ENCODE assay signal across 9 mouse cellular contexts in genomic region chr3:90388192-90388591, GRCm38 (mm10). TPM values are rescaled to one million over a fixed set of nuclear protein-coding genes. Genes with fewer than 3 reads are reported as not detected.
A peak's percentile ranks its signal among the peaks of the same experiment; 100 is the strongest.
DNase-seq lines count a peak whose midpoint lies in the region; ATAC-seq and TF ChIP-seq lines count a peak whose summit lies in the region.
"Had no signal": no experiment of that assay in that cellular context is flagged by ENCODE, and none has a peak within 500 bp of the region (broad histone marks: within the 10 kb centered on the region; RNA-seq: fewer than 3 reads in every experiment).

No protein-coding gene starts in this region.

- H3K27me3 ChIP-seq in intestine, embryonic 14.5 days (replicated peaks; ENCODE audit: control insufficient read depth, insufficient read depth, low read length): no peaks in the 10 kb centered on the region
- H3K27me3 ChIP-seq in intestine, postnatal 0 days (replicated peaks; ENCODE audit: control insufficient read depth, insufficient read depth, low read length): no peaks in the 10 kb centered on the region
- H3K27me3 ChIP-seq in embryonic facial prominence, embryonic 14.5 days (replicated peaks; ENCODE audit: control insufficient read depth, insufficient read depth, low read length): no peaks in the 10 kb centered on the region
- H3K27me3 ChIP-seq in hindbrain, embryonic 13.5 days: no peaks in the 10 kb centered on the region
- H3K27me3 ChIP-seq in midbrain, embryonic 15.5 days (replicated peaks): no peaks in the 10 kb centered on the region

- peak overlapping the region; percentile 98 for H3K4me2 ChIP-seq in intestine, embryonic 14.5 days (ENCODE audit: low read length)
- no peak overlapping the region; the same call in 1 of the 2 replicates for H3K4me2 ChIP-seq in intestine, postnatal 0 days (replicated peaks; ENCODE audit: low read depth)
- H3K4me2 ChIP-seq in embryonic facial prominence, embryonic 14.5 days (ENCODE audit: low read depth, low read length): peak overlapping the region; percentile 98
- peak overlapping the region; percentile 94 for H3K4me2 ChIP-seq in hindbrain, embryonic 13.5 days
- H3K4me2 ChIP-seq in midbrain, embryonic 15.5 days: peak overlapping the region; percentile 90

- H3K9ac ChIP-seq in intestine, embryonic 14.5 days (ENCODE audit: low read length): no peak overlapping the region
- no peak overlapping the region for H3K9ac ChIP-seq in intestine, postnatal 0 days (ENCODE audit: low read depth, low read length)
- peak overlapping the region; percentile 86; the same call in 1 of the 2 replicates for H3K9ac ChIP-seq in embryonic facial prominence, embryonic 14.5 days (ENCODE audit: low read depth, low read length)
- peak overlapping the region; percentile 94 for H3K9ac ChIP-seq in hindbrain, embryonic 13.5 days
- H3K9ac ChIP-seq in midbrain, embryonic 15.5 days: peak overlapping the region; percentile 94
- H3K9ac ChIP-seq: liver, postnatal 0 days had no signal

- H3K27ac ChIP-seq in intestine, embryonic 14.5 days (ENCODE audit: low read depth): no peak overlapping the region
- no peak overlapping the region for H3K27ac ChIP-seq in intestine, postnatal 0 days (ENCODE audit: low read depth, low read length)
- H3K27ac ChIP-seq in embryonic facial prominence, embryonic 14.5 days (replicated peaks; ENCODE audit: low read depth, low read length): no peak overlapping the region
- peak overlapping the region; percentile 98; the same call in 1 of the 2 replicates for H3K27ac ChIP-seq in hindbrain, embryonic 13.5 days
- peak overlapping the region; percentile 94 for H3K27ac ChIP-seq in midbrain, embryonic 15.5 days

- TF ChIP-seq CTCF in intestine, postnatal 0 days (IDR thresholded peaks at IDR 0.05; ENCODE audit: low read depth): no peak

- H3K36me3 ChIP-seq in intestine, embryonic 14.5 days (ENCODE audit: control insufficient read depth, insufficient read depth, low read length): peaks cover 38% of the 10 kb centered on the region
- peaks cover 22% of the 10 kb centered on the region; the same call in 1 of the 2 replicates for H3K36me3 ChIP-seq in intestine, postnatal 0 days (ENCODE audit: control insufficient read depth, insufficient read depth)
- H3K36me3 ChIP-seq in embryonic facial prominence, embryonic 14.5 days (ENCODE audit: control insufficient read depth, insufficient read depth, low read length): peaks cover 52% of the 10 kb centered on the region
- H3K36me3 ChIP-seq in hindbrain, embryonic 13.5 days: peaks cover 48% of the 10 kb centered on the region
- H3K36me3 ChIP-seq in midbrain, embryonic 15.5 days (replicated peaks): peaks cover 14% of the 10 kb centered on the region

- 73% methylated on average over 4 of the region's 4 CpGs for WGBS in intestine, embryonic 14.5 days
- WGBS in intestine, postnatal 0 days: 90% methylated on average over 4 of the region's 4 CpGs
- WGBS in embryonic facial prominence, embryonic 14.5 days: 67% methylated on average over 4 of the region's 4 CpGs
- WGBS in hindbrain, embryonic 13.5 days: 70% methylated on average over 4 of the region's 4 CpGs
- WGBS in midbrain, embryonic 15.5 days: 77% methylated on average over 4 of the region's 4 CpGs

- H3K4me3 ChIP-seq in intestine, embryonic 14.5 days (ENCODE audit: low read depth, low read length): peak overlapping the region; percentile 65; the same call in 1 of the 2 replicates
- no peak overlapping the region for H3K4me3 ChIP-seq in intestine, postnatal 0 days (ENCODE audit: low read depth, low read length)
- peak overlapping the region; percentile 77 for H3K4me3 ChIP-seq in embryonic facial prominence, embryonic 14.5 days (ENCODE audit: low read depth, low read length)
- H3K4me3 ChIP-seq in hindbrain, embryonic 13.5 days: peak overlapping the region; percentile 70
- peak overlapping the region; percentile 64 for H3K4me3 ChIP-seq in midbrain, embryonic 15.5 days

- H3K4me1 ChIP-seq in intestine, embryonic 14.5 days (replicated peaks; ENCODE audit: control insufficient read depth, insufficient read depth, low read length): peaks cover 27% of the 10 kb centered on the region
- 0 out of 2 replicates have a peak, but pooled peaks cover 4% of the 10 kb centered on the region for H3K4me1 ChIP-seq in intestine, postnatal 0 days (replicated peaks; ENCODE audit: control insufficient read depth, insufficient read depth, low read length)
- H3K4me1 ChIP-seq in embryonic facial prominence, embryonic 14.5 days (ENCODE audit: control insufficient read depth, insufficient read depth, low read length): peaks cover 35% of the 10 kb centered on the region
- H3K4me1 ChIP-seq in hindbrain, embryonic 13.5 days (replicated peaks): peaks cover 51% of the 10 kb centered on the region
- peaks cover 33% of the 10 kb centered on the region for H3K4me1 ChIP-seq in midbrain, embryonic 15.5 days

- no peak for DNase-seq in intestine, embryonic 14.5 days (ENCODE audit: low spot score)
- no peak for DNase-seq in embryonic facial prominence, embryonic 14.5 days (ENCODE audit: low spot score)
- DNase-seq in B cell, adult 2 months: no peak
- no peak for DNase-seq in thymus, postnatal 0 days (ENCODE audit: low spot score)
- DNase-seq: liver, postnatal 0 days had no signal

- ATAC-seq in intestine, embryonic 14.5 days (replicated peaks; ENCODE audit: low FRiP score, low TSS enrichment, low read depth): no peak
- no peak for ATAC-seq in intestine, postnatal 0 days
- no peak for ATAC-seq in embryonic facial prominence, embryonic 14.5 days (ENCODE audit: low read depth)
- ATAC-seq in hindbrain, embryonic 13.5 days (ENCODE audit: low FRiP score): no peak
- ATAC-seq in midbrain, embryonic 15.5 days (replicated peaks): no peak
- ATAC-seq in CD4-positive, CD25-positive, alpha-beta regulatory T cell, adult 4 months: no peak
- ATAC-seq: liver, postnatal 0 days had no signal

- H3K9me3 ChIP-seq in intestine, embryonic 14.5 days (ENCODE audit: control insufficient read depth, low read length): no peaks in the 10 kb centered on the region
- H3K9me3 ChIP-seq in intestine, postnatal 0 days (ENCODE audit: control insufficient read depth): no peaks in the 10 kb centered on the region
- no peaks in the 10 kb centered on the region for H3K9me3 ChIP-seq in embryonic facial prominence, embryonic 14.5 days (ENCODE audit: control insufficient read depth, low read length)
- no peaks in the 10 kb centered on the region for H3K9me3 ChIP-seq in hindbrain, embryonic 13.5 days
- no peaks in the 10 kb centered on the region for H3K9me3 ChIP-seq in midbrain, embryonic 15.5 days

RNA-seq across cellular contexts. Expression of gene Slc27a3, which starts 1.5 kb away (rescaled TPM):
- 10.2 and 11.0 TPM in 2 replicates for polyA plus RNA-seq in intestine, embryonic 14.5 days (2014; fragmentation: Nextera tagmentation; extraction: Ambion mirVana)
- polyA plus RNA-seq in intestine, postnatal 0 days (2015; fragmentation: Nextera tagmentation; extraction: Ambion mirVana): 2.5 and 2.9 TPM in 2 replicates
- 24.3 and 26.2 TPM in 2 replicates for polyA plus RNA-seq in embryonic facial prominence, embryonic 14.5 days (2014; fragmentation: Nextera tagmentation; extraction: Ambion mirVana)
- polyA plus RNA-seq in hindbrain, embryonic 13.5 days (2015; fragmentation: Nextera tagmentation; extraction: Ambion mirVana): 24.9 and 26.5 TPM in 2 replicates
- polyA plus RNA-seq in midbrain, embryonic 15.5 days (2015; fragmentation: Nextera tagmentation; extraction: Ambion mirVana): 35.1 and 38.6 TPM in 2 replicates
- 5.2 and 5.7 TPM in 2 replicates for polyA plus RNA-seq in thymus, postnatal 0 days (2015; fragmentation: Nextera tagmentation; extraction: Ambion mirVana)
- polyA plus RNA-seq in CD4-positive, CD25-positive, alpha-beta regulatory T cell, adult 4 months (2017; shearing (Covaris generic)): under 1 TPM in 1 of 2 experiments, not detected in 1; 0.19 TPM

RNA-seq across cellular contexts. Expression of gene Ints3, which starts 45.2 kb away (rescaled TPM):
- polyA plus RNA-seq in intestine, embryonic 14.5 days (2014; fragmentation: Nextera tagmentation; extraction: Ambion mirVana): 31.2 and 31.7 TPM in 2 replicates
- 8.8 and 9.7 TPM in 2 replicates for polyA plus RNA-seq in intestine, postnatal 0 days (2015; fragmentation: Nextera tagmentation; extraction: Ambion mirVana)
- polyA plus RNA-seq in embryonic facial prominence, embryonic 14.5 days (2014; fragmentation: Nextera tagmentation; extraction: Ambion mirVana): 26.0 and 31.8 TPM in 2 replicates
- polyA plus RNA-seq in hindbrain, embryonic 13.5 days (2015; fragmentation: Nextera tagmentation; extraction: Ambion mirVana): 29.9 and 30.1 TPM in 2 replicates
- 37.8 and 39.2 TPM in 2 replicates for polyA plus RNA-seq in midbrain, embryonic 15.5 days (2015; fragmentation: Nextera tagmentation; extraction: Ambion mirVana)
- polyA plus RNA-seq in thymus, postnatal 0 days (2015; fragmentation: Nextera tagmentation; extraction: Ambion mirVana): 14.5 and 15.7 TPM in 2 replicates
- polyA plus RNA-seq in CD4-positive, CD25-positive, alpha-beta regulatory T cell, adult 4 months (2017; shearing (Covaris generic)): 10 to 100 TPM; 16.9 to 17.9 TPM

Comparison
In these comparisons a context has a peak if more than half of its experiments do, and no peak if none do; other contexts are left out.
1. H3K27ac ChIP-seq: peak in hindbrain, embryonic 13.5 days (single experiment) and midbrain, embryonic 15.5 days (single experiment); none in intestine, embryonic 14.5 days (single experiment), intestine, postnatal 0 days (single experiment) and embryonic facial prominence, embryonic 14.5 days (single experiment).
2. H3K9ac ChIP-seq: peak in embryonic facial prominence, embryonic 14.5 days (single experiment), hindbrain, embryonic 13.5 days (single experiment) and midbrain, embryonic 15.5 days (single experiment); none in intestine, embryonic 14.5 days (single experiment) and intestine, postnatal 0 days (single experiment).